Mouse (Mus musculus) spleen, postnatal 0 days (tissue): ENCODE results near the gene Rbp2. TPM values are rescaled to one million over a fixed set of nuclear protein-coding genes. Genes with fewer than 3 reads are reported as not detected.

ENCODE experiments used
- polyA plus RNA-seq: library from polyadenylated mRNA; unstranded; fragments of >200 nt; fragmentation: Nextera tagmentation; extraction: Ambion mirVana; gene quantifications from 2 replicates; pipeline ENCODE4 v1.2.1, GENCODE M21; 2015

Rbp2 gene
- 0.21 and 0.42 TPM in 2 replicates for polyA plus RNA-seq

GRCm38 (mm10) chr9:98485815-98486214 lies at the start of gene Rbp2:
Gene Rbp2 (plus strand): TSS chr9:98486115.

Other genes starting within 250 kb of the Rbp2 start
- gene Nmnat3, start 198.7 kb upstream of the Rbp2 start, polyA plus RNA-seq: 31.9 and 35.7 TPM in 2 replicates
- gene Rbp1, start 63.2 kb upstream of the Rbp2 start, polyA plus RNA-seq: 7.2 and 7.8 TPM in 2 replicates
- gene Copb2, start 77.6 kb downstream of the Rbp2 start, polyA plus RNA-seq: 64.3 and 67.2 TPM in 2 replicates
- 32.3 and 33.2 TPM in 2 replicates for gene Mrps22, start 115.5 kb downstream of the Rbp2 start, polyA plus RNA-seq